Mouse (Mus musculus) stomach, postnatal 0 days (tissue): ENCODE results near the gene Nxnl2.
"Not testable (repeated sequence)": the region's sequence is repeated elsewhere in the genome, so short reads cannot be mapped to it uniquely, and the experiment has no call there.

ENCODE experiments used
- CTCF ChIP-seq: IDR thresholded peaks from 2 replicates; pipeline ENCODE4 v1.5.1; 2016; ENCODE audit warnings: antibody characterized with exemption, low read depth, mild to moderate bottlenecking, moderate library complexity
- EP300 ChIP-seq: optimal IDR thresholded peaks from 2 replicates; pipeline ENCODE3; 2016; ENCODE audit warnings: antibody characterized with exemption

DNA sequence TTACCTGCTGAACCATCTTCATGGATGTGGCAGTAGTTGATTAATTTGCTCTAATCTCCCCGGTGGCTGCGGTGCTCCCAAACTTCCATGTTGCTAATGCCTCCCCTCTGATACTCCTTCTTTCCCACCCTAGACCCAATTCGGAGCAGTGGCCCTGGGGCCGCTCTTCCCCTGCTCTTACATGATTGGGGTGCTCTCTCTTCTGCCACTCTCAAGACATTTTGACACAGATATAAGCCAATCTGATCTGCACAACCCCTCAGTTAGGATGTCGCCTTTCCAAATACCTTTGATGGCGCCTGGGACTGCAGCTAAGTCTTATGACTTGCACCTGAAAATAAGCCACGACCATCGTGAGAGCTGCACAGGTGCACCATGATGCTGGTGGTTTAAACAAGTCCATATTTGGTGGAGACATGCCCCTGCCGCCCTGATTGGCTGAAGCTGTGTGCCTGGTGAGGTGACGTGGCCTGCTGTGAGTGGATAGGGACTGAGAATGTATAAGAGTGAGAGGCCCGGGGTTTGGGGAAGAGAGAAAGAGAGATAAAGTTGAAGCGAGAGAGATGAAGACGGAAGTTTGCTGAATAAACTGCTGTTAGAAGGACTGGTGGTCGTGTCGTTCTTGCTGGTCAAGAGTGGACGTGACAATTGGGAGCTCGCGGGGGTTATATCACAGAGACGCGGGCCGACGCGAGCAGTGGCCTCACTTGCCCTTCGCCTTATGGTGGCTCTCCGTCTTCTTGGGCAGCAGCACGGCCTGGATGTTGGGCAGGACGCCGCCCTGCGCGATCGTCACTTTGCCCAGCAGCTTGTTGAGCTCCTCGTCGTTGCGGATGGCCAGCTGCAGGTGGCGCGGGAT lies 31.4 kb downstream of the Nxnl2 start:
- not testable (repeated sequence) for TF ChIP-seq EP300
- TF ChIP-seq CTCF = peak; percentile 44
